Mouse (Mus musculus) MEL (cell line): ENCODE data around the gene Dock9. TPM values are rescaled to one million over a fixed set of nuclear protein-coding genes. Genes with fewer than 3 reads are reported as not detected.

ENCODE experiments used
- DNase-seq: peaks from one replicate; pipeline ENCODE4 v3.0.0; 2011; ENCODE audit warnings: low read depth, low spot score
- H3K27ac ChIP-seq: 2 replicates; pipeline ENCODE4 v1.5.1; 2012; ENCODE audit warnings: low read depth, mild to moderate bottlenecking, control low read depth, low read length, moderate library complexity; ENCODE audit not compliant: control insufficient read depth
- H3K27me3 ChIP-seq, 2 experiments: fragments of 150-350 bp in 1 of 2; sonication (generic) in 1 of 2; 2 replicates each; pipeline ENCODE4 v1.6.1; 2012; ENCODE audit warnings: low read length in 2 of 2, mild to moderate bottlenecking in 2 of 2, improper control_type of control experiment in 1 of 2, moderate library complexity in 1 of 2; ENCODE audit not compliant: insufficient read depth in 2 of 2, control insufficient read depth in 1 of 2
- H3K36me3 ChIP-seq, 2 experiments: 2 replicates each; pipeline ENCODE4 v1.6.1; 2012 to 2014; ENCODE audit warnings: low read length in 2 of 2, improper control_type of control experiment in 1 of 2, inconsistent platforms in 1 of 2, mild to moderate bottlenecking in 1 of 2; ENCODE audit not compliant: insufficient read depth in 2 of 2, control insufficient read depth in 1 of 2
- H3K4me1 ChIP-seq, 2 experiments: fragments of 150-350 bp in 1 of 2; sonication (generic) in 1 of 2; 2 replicates each; pipeline ENCODE4 v1.6.1; 2012; ENCODE audit warnings: low read length in 2 of 2, improper control_type of control experiment in 1 of 2, mild to moderate bottlenecking in 1 of 2; ENCODE audit not compliant: insufficient read depth in 2 of 2, control insufficient read depth in 1 of 2
- H3K4me3 ChIP-seq, 2 experiments: fragments of 150-350 bp in 1 of 2; sonication (generic) in 1 of 2; 2 replicates each; pipeline ENCODE4 v1.5.1; 2012; ENCODE audit warnings: low read depth in 2 of 2, low read length in 2 of 2, mild to moderate bottlenecking in 2 of 2, moderate library complexity in 2 of 2, control low read depth in 1 of 2, improper control_type of control experiment in 1 of 2; ENCODE audit not compliant: control insufficient read depth in 1 of 2, insufficient read depth in 1 of 2
- H3K79me2 ChIP-seq: 2 replicates; pipeline ENCODE4 v1.6.1; 2012; ENCODE audit warnings: mild to moderate bottlenecking, low read length, moderate library complexity; ENCODE audit not compliant: control insufficient read depth, poor library complexity, insufficient read depth
- H3K9ac ChIP-seq: 2 replicates; pipeline ENCODE4 v1.6.1; 2012; ENCODE audit warnings: low read depth, mild to moderate bottlenecking, control low read depth, low read length, moderate library complexity; ENCODE audit not compliant: control insufficient read depth, poor library complexity, severe bottlenecking
- H3K9me3 ChIP-seq: fragments of 150-350 bp; sonication (generic); replicated peaks from 2 replicates; pipeline ENCODE4 v1.6.1; 2012; ENCODE audit warnings: mild to moderate bottlenecking, low read length, improper control_type of control experiment, moderate library complexity; ENCODE audit not compliant: insufficient read depth
- BHLHE40 ChIP-seq: IDR thresholded peaks from 2 replicates; pipeline ENCODE4 v1.6.1; 2012; ENCODE audit warnings: low read depth, mild to moderate bottlenecking, inconsistent platforms, low read length, improper control_type of control experiment, borderline replicate concordance
- CHD1 ChIP-seq: IDR thresholded peaks from 2 replicates; pipeline ENCODE4 v1.6.1; 2012; ENCODE audit warnings: low read depth, mild to moderate bottlenecking, inconsistent platforms, low read length, improper control_type of control experiment
- CHD2 ChIP-seq: IDR thresholded peaks from 2 replicates; pipeline ENCODE4 v1.6.1; 2011; ENCODE audit warnings: low read length, improper control_type of control experiment
- E2F4 ChIP-seq: IDR thresholded peaks from 2 replicates; pipeline ENCODE4 v1.6.1; 2011; ENCODE audit warnings: low read depth, low read length, improper control_type of control experiment, borderline replicate concordance
- EP300 ChIP-seq, 2 experiments: IDR thresholded peaks; 2 replicates each; pipeline ENCODE4 v1.6.1; 2011; ENCODE audit warnings: improper control_type of control experiment in 2 of 2, low read length in 2 of 2, low read depth in 1 of 2, mild to moderate bottlenecking in 1 of 2
- GABPA ChIP-seq: IDR thresholded peaks from 2 replicates; pipeline ENCODE4 v1.6.1; 2012; ENCODE audit warnings: low read depth, mild to moderate bottlenecking, inconsistent platforms, low read length, improper control_type of control experiment, moderate library complexity
- GATA1 ChIP-seq: IDR thresholded peaks from 2 replicates; pipeline ENCODE4 v1.6.1; 2011; ENCODE audit warnings: low read depth, low read length, improper control_type of control experiment
- HCFC1 ChIP-seq: IDR thresholded peaks from 2 replicates; pipeline ENCODE4 v1.6.1; 2012; ENCODE audit warnings: low read depth, mild to moderate bottlenecking, inconsistent platforms, low read length, improper control_type of control experiment, moderate library complexity
- JUND ChIP-seq: IDR thresholded peaks from 2 replicates; pipeline ENCODE4 v1.6.1; 2011; ENCODE audit warnings: low read depth, mild to moderate bottlenecking, improper control_type of control experiment, low read length
- KAT2A ChIP-seq: conservative IDR thresholded peaks from 2 replicates; pipeline ENCODE4 v1.6.1; 2012; ENCODE audit warnings: low read depth, low read length, improper control_type of control experiment, inconsistent platforms
- MAFK ChIP-seq: IDR thresholded peaks from 2 replicates; pipeline ENCODE4 v1.6.1; 2011; ENCODE audit warnings: low read depth, mild to moderate bottlenecking, low read length, improper control_type of control experiment, borderline replicate concordance
- MAX ChIP-seq: IDR thresholded peaks from 2 replicates; pipeline ENCODE4 v1.6.1; 2011; ENCODE audit warnings: low read length, improper control_type of control experiment
- MAZ ChIP-seq: IDR thresholded peaks from 2 replicates; pipeline ENCODE4 v1.6.1; 2012; ENCODE audit warnings: low read depth, mild to moderate bottlenecking, inconsistent platforms, low read length, improper control_type of control experiment
- MEF2A ChIP-seq: IDR thresholded peaks from 2 replicates; pipeline ENCODE4 v1.6.1; 2014; ENCODE audit warnings: low read depth, mild to moderate bottlenecking, inconsistent platforms, low read length, improper control_type of control experiment; ENCODE audit not compliant: poor library complexity, insufficient replicate concordance, severe bottlenecking; ENCODE audit errors: extremely low read depth
- MXI1 ChIP-seq: IDR thresholded peaks from 2 replicates; pipeline ENCODE4 v1.6.1; 2011; ENCODE audit warnings: mild to moderate bottlenecking, low read depth, low read length, improper control_type of control experiment
- MYB ChIP-seq: IDR thresholded peaks from 2 replicates; pipeline ENCODE4 v1.6.1; 2011; ENCODE audit warnings: mild to moderate bottlenecking, low read depth, low read length, improper control_type of control experiment
- NRF1 ChIP-seq: IDR thresholded peaks from 2 replicates; pipeline ENCODE4 v1.6.1; 2014; ENCODE audit warnings: low read depth, mild to moderate bottlenecking, inconsistent platforms, low read length, improper control_type of control experiment, moderate library complexity; ENCODE audit not compliant: poor library complexity, insufficient read depth, severe bottlenecking
- POLR2AphosphoS2 ChIP-seq: IDR thresholded peaks from 2 replicates; pipeline ENCODE4 v1.6.1; 2011; ENCODE audit warnings: low read length, improper control_type of control experiment
- TAL1 ChIP-seq: IDR thresholded peaks from 2 replicates; pipeline ENCODE4 v1.6.1; 2012; ENCODE audit warnings: mild to moderate bottlenecking, inconsistent platforms, low read length, moderate library complexity, mixed read lengths
- USF2 ChIP-seq, 2 experiments: IDR thresholded peaks; 2 replicates each; pipeline ENCODE4 v1.6.1; 2011 to 2012; ENCODE audit warnings: improper control_type of control experiment in 2 of 2, low read length in 2 of 2, borderline replicate concordance in 1 of 2, inconsistent platforms in 1 of 2, low read depth in 1 of 2, mild to moderate bottlenecking in 1 of 2; ENCODE audit not compliant: insufficient read depth in 1 of 2
- ZC3H11A ChIP-seq: IDR thresholded peaks from 2 replicates; pipeline ENCODE4 v1.6.1; 2012; ENCODE audit warnings: low read depth, mild to moderate bottlenecking, inconsistent platforms, low read length, improper control_type of control experiment
- ZMIZ1 ChIP-seq: IDR thresholded peaks from 2 replicates; pipeline ENCODE4 v1.6.1; 2012; ENCODE audit warnings: low read depth, mild to moderate bottlenecking, inconsistent platforms, low read length, improper control_type of control experiment, moderate library complexity
- polyA plus RNA-seq, 2 experiments: library from polyadenylated mRNA; stranded (reverse) in 1 of 2; unstranded in 1 of 2; fragments of >175 nt in 1 of 2; fragments of >200 nt in 1 of 2; gene quantifications; 2 replicates each; pipeline versions ENCODE4 v1.2.1 to v1.2.4; 2012; ENCODE audit warnings: low replicate concordance in 2 of 2, low read depth in 1 of 2; ENCODE audit not compliant: insufficient read length in 2 of 2, insufficient read depth in 1 of 2, missing spikeins in 1 of 2
- total RNA-seq: library from RNA; depleted of rRNA; stranded (reverse); fragments of 300-350 nt; gene quantifications from 2 replicates; pipeline ENCODE4 v1.2.3, GENCODE M21; 2012

The Dock9 gene
- total and polyA plus RNA-seq, 3 experiments = 6.3 to 9.4 TPM; not detected in 1

GRCm38 (mm10) chr14:121708244-121708643 lies 89.4 kb downstream of the Dock9 start:
- no peaks in the 10 kb centered on the region for H3K79me2 ChIP-seq
- no peak overlapping the region for H3K4me3 ChIP-seq
- TF ChIP-seq MAX (no peak), GATA1 (no peak), POLR2AphosphoS2 (no peak), BHLHE40 (no peak), EP300 (IDR thresholded peaks at IDR 0.05; ENCODE audit: low read depth in 1 of 2, low read length in 2 of 2) (no peak), TAL1 (no peak), MAFK (no peak), MAZ (no peak), JUND (no peak), MEF2A (no peak)
- TF ChIP-seq, all 39 proteins: peak for 0
- no peak for DNase-seq
- H3K36me3 ChIP-seq = peaks cover 0 to 2% of the 10 kb centered on the region in 2 experiments; a peak in 1 of 4 replicates
- H3K27ac ChIP-seq = no peak overlapping the region
- H3K9me3 ChIP-seq = no peaks in the 10 kb centered on the region
- H3K9ac ChIP-seq = no peak overlapping the region
- H3K27me3 ChIP-seq = no peaks in the 10 kb centered on the region
- peaks cover 0 to 4% of the 10 kb centered on the region in 2 experiments; a peak in 3 of 4 replicates for H3K4me1 ChIP-seq

GRCm38 (mm10) chr14:121706482-121706901 lies 91.1 kb downstream of the Dock9 start:
- Histone ChIP-seq H3K4me1 (peaks cover 0 to 4% of the 10 kb centered on the region in 2 experiments; a peak in 2 of 4 replicates), H3K27me3 (no peaks in the 10 kb centered on the region), H3K9me3 (no peaks in the 10 kb centered on the region), H3K9ac (no peak overlapping the region), H3K27ac (no peak overlapping the region), H3K79me2 (no peaks in the 10 kb centered on the region)
- no peak for DNase-seq
- TF ChIP-seq ZMIZ1 (no peak), MEF2A (no peak), MAX (no peak), MXI1 (no peak), NRF1 (no peak), USF2 (IDR thresholded peaks at IDR 0.05; ENCODE audit: borderline replicate concordance in 1 of 2, insufficient read depth in 1 of 2, low read depth in 1 of 2, low read length in 2 of 2) (no peak)
- TF ChIP-seq, all 39 proteins: peak for 0
- H3K4me3 ChIP-seq = no peak overlapping the region
- 0 out of 4 replicates have a peak, but pooled peaks cover 0 to 2% of the 10 kb centered on the region in 2 experiments for H3K36me3 ChIP-seq

GRCm38 (mm10) chr14:121705644-121706043 lies 92.0 kb downstream of the Dock9 start:
- Histone ChIP-seq H3K9ac (no peak overlapping the region), H3K27me3 (no peaks in the 10 kb centered on the region), H3K79me2 (no peaks in the 10 kb centered on the region), H3K27ac (no peak overlapping the region), H3K4me1 (no peaks in the 10 kb centered on the region), H3K9me3 (no peaks in the 10 kb centered on the region), H3K36me3 (no peaks in the 10 kb centered on the region), H3K4me3 (no peak overlapping the region)
- TF ChIP-seq EP300 (IDR thresholded peaks at IDR 0.05; ENCODE audit: low read depth in 1 of 2, low read length in 2 of 2) = no peak
- TF ChIP-seq KAT2A = no peak
- no peak for TF ChIP-seq MAFK
- TF ChIP-seq CHD1 = no peak
- TF ChIP-seq MAX = no peak
- no peak for TF ChIP-seq MYB
- TF ChIP-seq ZC3H11A = no peak
- no peak for TF ChIP-seq E2F4
- TF ChIP-seq CHD2 = no peak
- TF ChIP-seq GABPA = no peak
- no peak for TF ChIP-seq HCFC1
- no peak for DNase-seq
